Mouse (Mus musculus) neural tube, postnatal 0 days (tissue): Measurements from ENCODE around the gene Hk2. TPM values are rescaled to one million over a fixed set of nuclear protein-coding genes. Genes with fewer than 3 reads are reported as not detected.

Source experiments
- polyA plus RNA-seq: library from polyadenylated mRNA; unstranded; fragments of >200 nt; fragmentation: Nextera tagmentation; extraction: Ambion mirVana; gene quantifications from 2 replicates; pipeline ENCODE4 v1.2.1, GENCODE M21; 2015

Hk2 gene
- polyA plus RNA-seq: 3.0 and 3.1 TPM in 2 replicates

GRCm38 (mm10) chr6:82774321-82774764 lies at the start of gene Hk2:
Gene Hk2, minus strand, starts transcription at chr6:82774454.

DNA sequence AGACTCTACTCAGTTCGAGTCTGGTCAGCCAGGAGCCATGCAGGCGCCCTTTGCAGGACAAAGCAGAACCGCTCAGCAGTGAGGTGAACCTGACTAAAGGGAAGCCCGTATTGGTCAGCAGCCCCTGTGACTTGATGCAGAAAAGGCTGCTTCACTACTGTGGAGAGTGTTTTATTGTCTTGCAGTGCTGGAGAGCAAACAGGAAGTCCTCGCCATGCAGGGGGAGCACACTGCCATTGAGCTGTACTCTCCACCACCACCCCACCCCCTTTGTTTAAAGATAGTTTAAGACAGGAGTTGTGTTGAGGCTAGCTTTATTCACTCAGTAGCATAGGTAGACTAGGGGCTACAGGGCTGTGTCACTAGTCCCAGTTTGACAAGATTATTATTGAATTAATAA lies 69.0 kb downstream of the Hk2 start, which contains the start of gene Pole4:
Pole4 (minus strand) TSS at position 145 of the 400 bp plus-strand sequence.

Other genes starting within 250 kb of the Hk2 start
- gene Pole4, start 69.1 kb downstream of the Hk2 start, polyA plus RNA-seq: 149 and 164 TPM in 2 replicates
- 21.0 and 21.4 TPM in 2 replicates for gene Sema4f, start 165.3 kb upstream of the Hk2 start, polyA plus RNA-seq
- gene M1ap, start 172.4 kb upstream of the Hk2 start, polyA plus RNA-seq: 0.10 TPM in 1 of 2 replicates, not detected in the other